Mouse (Mus musculus) forebrain, embryonic 15.5 days (tissue): ENCODE measurements around the gene Vegfa. TPM values are rescaled to one million over a fixed set of nuclear protein-coding genes. Genes with fewer than 3 reads are reported as not detected.

Experiments used
- ATAC-seq: fragments of 200-750 bp; cut with Nextera tagmentation; replicated peaks from 2 replicates; pipeline ENCODE4 v1.8.0; 2017; ENCODE audit warnings: mild to moderate bottlenecking, moderate TSS enrichment, moderate library complexity
- H3K27ac ChIP-seq: fragments of 300-500 bp; sonication (generic); replicated peaks from 2 replicates; pipeline ENCODE4 v1.5.1; 2015; ENCODE audit warnings: mild to moderate bottlenecking, inconsistent platforms
- H3K27me3 ChIP-seq: fragments of 300-500 bp; sonication (generic); 2 replicates; pipeline ENCODE4 v1.6.1; 2015; ENCODE audit warnings: inconsistent platforms
- H3K36me3 ChIP-seq: fragments of 300-500 bp; sonication (generic); 2 replicates; pipeline ENCODE4 v1.6.1; 2015; ENCODE audit warnings: mild to moderate bottlenecking, inconsistent platforms
- H3K4me1 ChIP-seq: fragments of 300-500 bp; sonication (generic); 2 replicates; pipeline ENCODE4 v1.6.1; 2015; ENCODE audit warnings: inconsistent platforms
- H3K4me2 ChIP-seq: fragments of 300-500 bp; sonication (generic); replicated peaks from 2 replicates; pipeline ENCODE4 v1.6.1; 2015; ENCODE audit warnings: mild to moderate bottlenecking, inconsistent platforms
- H3K4me3 ChIP-seq: fragments of 300-500 bp; sonication (generic); 2 replicates; pipeline ENCODE4 v1.5.1; 2015; ENCODE audit warnings: mild to moderate bottlenecking, inconsistent platforms
- H3K9ac ChIP-seq: fragments of 300-500 bp; sonication (generic); replicated peaks from 2 replicates; pipeline ENCODE4 v1.6.1; 2015; ENCODE audit warnings: mild to moderate bottlenecking, inconsistent platforms
- H3K9me3 ChIP-seq: fragments of 300-500 bp; sonication (generic); 2 replicates; pipeline ENCODE4 v1.6.1; 2016; ENCODE audit warnings: inconsistent platforms
- WGBS: fragments of 180-500 bp; shearing (Covaris S2); methylation state at CpG from one replicate; pipeline ENCODE4 v1.1.7; 2015; ENCODE audit warnings: mixed read lengths; 5-methylcytosine and 5-hydroxymethylcytosine counted together
- polyA plus RNA-seq: library from polyadenylated mRNA; unstranded; fragments of >200 nt; fragmentation: Nextera tagmentation; extraction: Ambion mirVana; gene quantifications from 2 replicates; pipeline ENCODE4 v1.2.1, GENCODE M21; 2015

Gene Vegfa
- polyA plus RNA-seq, 1 experiment from 2014 or later: 3.1 TPM

GRCm38 (mm10) chr17:46045742-46046141 lies 13.6 kb upstream of the Vegfa start:
- Histone ChIP-seq H3K4me1 (no peaks in the 10 kb centered on the region), H3K4me3 (no peak overlapping the region), H3K4me2 (no peak overlapping the region), H3K36me3 (no peaks in the 10 kb centered on the region), H3K9ac (no peak overlapping the region), H3K27ac (no peak overlapping the region), H3K9me3 (no peaks in the 10 kb centered on the region), H3K27me3 (no peaks in the 10 kb centered on the region)
- no peak for ATAC-seq
- WGBS: 89% methylated on average over 8 of the region's 8 CpGs

- no peak overlapping the region for H3K4me3 ChIP-seq
- WGBS: 88% methylated on average over 5 of the region's 5 CpGs
- no peak overlapping the region for H3K9ac ChIP-seq
- no peaks in the 10 kb centered on the region for H3K27me3 ChIP-seq
- no peaks in the 10 kb centered on the region for H3K9me3 ChIP-seq
- no peak overlapping the region for H3K4me2 ChIP-seq
- H3K36me3 ChIP-seq: no peaks in the 10 kb centered on the region
- no peak overlapping the region for H3K27ac ChIP-seq
- H3K4me1 ChIP-seq: no peaks in the 10 kb centered on the region
- no peak for ATAC-seq
Measured at GRCm38 (mm10) chr17:46044953-46045352, 12.8 kb upstream of the Vegfa start.

GRCm38 (mm10) chr17:46042158-46042557 lies 10.0 kb upstream of the Vegfa start:
- 88% methylated on average over 8 of the region's 8 CpGs for WGBS
- Histone ChIP-seq H3K27me3 (no peaks in the 10 kb centered on the region), H3K27ac (no peak overlapping the region), H3K36me3 (no peaks in the 10 kb centered on the region), H3K9me3 (no peaks in the 10 kb centered on the region), H3K4me2 (no peak overlapping the region), H3K4me1 (no peaks in the 10 kb centered on the region), H3K4me3 (no peak overlapping the region), H3K9ac (no peak overlapping the region)
- no peak for ATAC-seq

GRCm38 (mm10) chr17:46041679-46042078 lies 9.5 kb upstream of the Vegfa start:
- H3K4me1 ChIP-seq: no peaks in the 10 kb centered on the region
- no peaks in the 10 kb centered on the region for H3K9me3 ChIP-seq
- WGBS: 88% methylated on average over 3 of the region's 3 CpGs
- no peaks in the 10 kb centered on the region for H3K36me3 ChIP-seq
- H3K4me3 ChIP-seq: no peak overlapping the region
- no peak overlapping the region for H3K27ac ChIP-seq
- H3K4me2 ChIP-seq: no peak overlapping the region
- no peak for ATAC-seq
- no peaks in the 10 kb centered on the region for H3K27me3 ChIP-seq
- H3K9ac ChIP-seq: no peak overlapping the region

GRCm38 (mm10) chr17:46041223-46041622 lies 9.1 kb upstream of the Vegfa start:
- no peak for ATAC-seq
- Histone ChIP-seq H3K4me3 (no peak overlapping the region), H3K9ac (no peak overlapping the region), H3K36me3 (no peaks in the 10 kb centered on the region), H3K4me1 (no peaks in the 10 kb centered on the region), H3K4me2 (no peak overlapping the region), H3K27me3 (no peaks in the 10 kb centered on the region), H3K27ac (no peak overlapping the region), H3K9me3 (no peaks in the 10 kb centered on the region)
- WGBS: 51% methylated on average over 5 of the region's 5 CpGs

- H3K9ac ChIP-seq: no peak overlapping the region
- WGBS: 82% methylated on average over 6 of the region's 6 CpGs
- no peak overlapping the region for H3K4me2 ChIP-seq
- ATAC-seq: no peak
- no peak overlapping the region for H3K4me3 ChIP-seq
- no peak overlapping the region for H3K27ac ChIP-seq
- H3K4me1 ChIP-seq: no peaks in the 10 kb centered on the region
- no peaks in the 10 kb centered on the region for H3K9me3 ChIP-seq
- H3K36me3 ChIP-seq: no peaks in the 10 kb centered on the region
- no peaks in the 10 kb centered on the region for H3K27me3 ChIP-seq
Measured at GRCm38 (mm10) chr17:46040561-46040960, 8.4 kb upstream of the Vegfa start.

- no peaks in the 10 kb centered on the region for H3K36me3 ChIP-seq
- H3K4me2 ChIP-seq: no peak overlapping the region
- no peaks in the 10 kb centered on the region for H3K9me3 ChIP-seq
- no peak overlapping the region for H3K27ac ChIP-seq
- WGBS: 41% methylated on average over 3 of the region's 3 CpGs
- no peaks in the 10 kb centered on the region for H3K27me3 ChIP-seq
- ATAC-seq: no peak
- no peak overlapping the region for H3K9ac ChIP-seq
- no peak overlapping the region for H3K4me3 ChIP-seq
- no peaks in the 10 kb centered on the region for H3K4me1 ChIP-seq
Measured at GRCm38 (mm10) chr17:46038906-46039305, 6.7 kb upstream of the Vegfa start.

- Histone ChIP-seq H3K36me3 (no peaks in the 10 kb centered on the region), H3K27ac (no peak overlapping the region), H3K4me2 (no peak overlapping the region), H3K4me3 (no peak overlapping the region), H3K9me3 (no peaks in the 10 kb centered on the region), H3K27me3 (no peaks in the 10 kb centered on the region), H3K4me1 (peaks cover 17% of the 10 kb centered on the region), H3K9ac (no peak overlapping the region)
- no peak for ATAC-seq
- WGBS: 93% methylated on average over 6 of the region's 6 CpGs
Measured at GRCm38 (mm10) chr17:46036400-46036799, 4.2 kb upstream of the Vegfa start.

- no peak for ATAC-seq
- Histone ChIP-seq H3K36me3 (no peaks in the 10 kb centered on the region), H3K9ac (0 out of 2 replicates have a peak overlapping the region, but pooled peaks have one; percentile 11), H3K27me3 (no peaks in the 10 kb centered on the region), H3K4me1 (peaks cover 30% of the 10 kb centered on the region), H3K9me3 (no peaks in the 10 kb centered on the region), H3K27ac (no peak overlapping the region), H3K4me2 (no peak overlapping the region), H3K4me3 (no peak overlapping the region)
- WGBS: 59% methylated on average over 6 of the region's 6 CpGs
Measured at GRCm38 (mm10) chr17:46034110-46034509, 1.9 kb upstream of the Vegfa start.

GRCm38 (mm10) chr17:46033607-46034006 lies 1.4 kb upstream of the Vegfa start:
- Histone ChIP-seq H3K9me3 (no peaks in the 10 kb centered on the region), H3K27ac (no peak overlapping the region), H3K9ac (peak overlapping the region; percentile 11; the same call in 1 of the 2 replicates), H3K4me2 (no peak overlapping the region), H3K27me3 (no peaks in the 10 kb centered on the region), H3K4me1 (peaks cover 35% of the 10 kb centered on the region), H3K36me3 (no peaks in the 10 kb centered on the region), H3K4me3 (no peak overlapping the region)
- ATAC-seq: no peak
- WGBS: 26% methylated on average over 2 of the region's 2 CpGs

- Histone ChIP-seq H3K9ac (0 out of 2 replicates have a peak overlapping the region, but pooled peaks have one; percentile 11), H3K4me2 (no peak overlapping the region), H3K9me3 (no peaks in the 10 kb centered on the region), H3K27ac (no peak overlapping the region), H3K4me1 (peaks cover 40% of the 10 kb centered on the region), H3K27me3 (no peaks in the 10 kb centered on the region), H3K4me3 (no peak overlapping the region), H3K36me3 (no peaks in the 10 kb centered on the region)
- WGBS: 58% methylated on average over 6 of the region's 6 CpGs
- ATAC-seq: peak; percentile 1; the same call in 1 of the 2 replicates
Measured at GRCm38 (mm10) chr17:46033122-46033521, 953 bp upstream of the Vegfa start.

GRCm38 (mm10) chr17:46031621-46032211 lies 453 bp downstream of the Vegfa start:
- H3K4me3 ChIP-seq: peak overlapping the region; percentile 92
- H3K4me2 ChIP-seq: peak overlapping the region; percentile 96
- peak overlapping the region; percentile 79 for H3K9ac ChIP-seq
- H3K27ac ChIP-seq: peak overlapping the region; percentile 91
- ATAC-seq: no peak
- no peaks in the 10 kb centered on the region for H3K36me3 ChIP-seq
- peaks cover 53% of the 10 kb centered on the region for H3K4me1 ChIP-seq
- under 1% methylated on average over 50 of the region's 50 CpGs for WGBS
- H3K9me3 ChIP-seq: no peaks in the 10 kb centered on the region
- H3K27me3 ChIP-seq: no peaks in the 10 kb centered on the region
